Mouse (Mus musculus): ENCODE measurements at regions not wholly inside any gene's neighbourhood (a gene's known extent, or its start where the extent isn't known, plus 50 kb on each side); places are given as distances from the start of the nearest gene placed in this dataset.
A peak's percentile ranks its signal among the peaks of the same experiment; 100 is the strongest.

DNA sequence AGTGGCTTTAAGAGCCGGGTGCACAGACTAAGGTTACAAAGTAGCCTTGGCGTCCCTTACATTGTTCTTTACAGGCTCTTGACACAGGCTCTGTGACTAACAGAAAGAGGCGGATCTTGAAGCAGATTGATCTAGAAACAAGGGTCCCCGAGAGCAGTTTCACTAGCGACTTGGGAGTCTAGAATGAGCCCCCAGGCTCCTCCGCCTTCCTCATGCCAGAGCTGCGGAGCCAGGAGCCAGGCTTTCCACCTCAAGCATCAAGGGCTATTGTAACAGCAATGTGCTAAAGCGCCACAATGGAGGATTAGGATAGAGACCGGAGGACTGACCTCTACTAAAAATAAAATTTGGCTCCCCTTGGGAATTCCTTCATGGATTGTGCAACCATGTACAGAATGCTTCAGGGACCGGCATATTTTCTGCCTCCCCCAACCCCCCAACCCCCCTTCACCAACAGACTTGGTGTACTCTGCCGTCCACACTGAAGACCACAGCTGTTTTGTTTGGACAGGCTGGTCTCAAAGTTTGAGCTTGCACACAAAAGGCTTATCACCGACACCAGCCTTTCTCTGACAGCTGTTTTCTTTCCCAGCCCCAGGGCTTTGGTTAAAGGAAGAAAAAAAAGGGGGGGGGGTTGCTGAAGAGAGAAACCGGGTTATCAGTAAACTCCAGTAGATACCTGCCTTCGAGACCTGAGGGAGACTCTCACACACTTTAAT is 60.2 kb upstream of the Gm10295 start:
- peak; percentile 8 for DNase-seq

DNA sequence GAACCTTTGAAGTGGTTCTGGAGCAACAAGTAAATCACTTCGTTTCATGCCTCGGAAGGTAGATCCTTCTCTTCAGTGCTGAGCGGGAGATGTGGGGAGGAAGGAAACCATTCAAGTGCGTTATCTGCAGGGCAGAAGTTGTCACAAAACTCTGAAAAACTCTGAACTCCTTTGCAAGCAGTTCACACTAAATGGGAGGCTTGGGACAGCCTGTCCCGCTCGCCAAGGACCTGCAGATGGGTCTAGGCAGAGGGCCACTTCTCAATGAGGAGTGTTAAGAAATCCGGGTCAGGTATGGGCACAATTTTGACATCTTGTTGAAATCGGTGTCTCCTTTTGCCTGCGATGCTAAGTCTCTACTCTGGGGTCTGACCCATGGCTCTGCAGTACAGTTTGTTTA is 58.6 kb upstream of the Gm10295 start:
- DNase-seq, result no peak

DNA sequence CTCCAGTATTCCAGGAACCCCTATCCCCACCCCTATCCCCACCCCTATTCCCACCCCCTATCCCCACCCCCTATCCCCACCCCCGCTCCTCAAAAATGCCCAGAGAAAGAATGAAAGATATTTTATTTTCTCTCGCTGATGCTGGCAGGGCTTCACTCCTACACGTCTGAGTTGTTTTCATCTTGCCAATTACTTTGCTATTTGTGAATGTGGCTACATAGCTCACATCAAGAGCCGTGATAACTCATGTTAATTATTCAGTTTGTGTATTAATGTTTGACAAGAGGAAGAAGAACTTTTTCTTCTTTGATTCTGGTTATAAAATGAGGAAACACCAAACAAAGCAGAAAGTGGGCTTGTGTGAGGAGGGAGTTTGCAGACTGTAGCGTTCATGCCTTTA is 57.8 kb upstream of the Gm10295 start:
- DNase-seq, result no peak

DNA sequence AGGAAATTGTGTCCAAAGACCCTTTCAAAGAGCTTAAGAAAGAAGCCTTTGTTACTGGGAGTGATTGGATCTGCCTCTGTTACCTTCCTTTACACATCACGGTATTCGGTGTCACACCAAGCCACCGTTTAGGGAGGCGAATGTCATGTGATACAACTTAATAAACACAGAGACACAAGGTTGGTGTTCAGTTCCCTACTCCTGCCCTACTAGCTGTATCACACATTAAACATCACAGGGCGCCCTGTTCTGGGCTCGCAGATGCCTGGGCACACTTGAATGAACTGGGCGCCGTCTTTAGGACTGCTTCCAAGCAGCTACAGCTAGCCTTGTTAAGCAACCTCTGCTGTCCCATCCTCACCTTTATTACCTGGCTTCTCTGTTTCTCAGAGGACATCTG is 55.0 kb upstream of the Gm10295 start:
- no peak for DNase-seq
